Mouse (Mus musculus) CH12.LX (cell line): ENCODE data around the gene Arhgef11. TPM values are rescaled to one million over a fixed set of nuclear protein-coding genes. Genes with fewer than 3 reads are reported as not detected.
"Not testable (repeated sequence)": the region's sequence is repeated elsewhere in the genome, so short reads cannot be mapped to it uniquely, and the experiment has no call there.

Experiments
- DNase-seq: peaks from one replicate; pipeline ENCODE4 v3.0.0-alpha.2; 2013; ENCODE audit errors: extremely low read depth
- H3K27ac ChIP-seq: 2 replicates; pipeline ENCODE4 v1.5.1; 2012; ENCODE audit warnings: low read depth, mild to moderate bottlenecking, control low read depth, moderate library complexity; ENCODE audit not compliant: insufficient read depth
- H3K27me3 ChIP-seq: replicated peaks from 2 replicates; pipeline ENCODE3; 2012; ENCODE audit warnings: inconsistent platforms
- H3K36me3 ChIP-seq, 2 experiments: replicated peaks in 1 of 2; 2 replicates each; pipeline versions ENCODE3 to v1.6.1; 2012; ENCODE audit warnings: inconsistent platforms in 1 of 2, low read length in 1 of 2, mild to moderate bottlenecking in 1 of 2, mixed read lengths in 1 of 2, moderate library complexity in 1 of 2; ENCODE audit not compliant: control insufficient read depth in 1 of 2, insufficient read depth in 1 of 2
- H3K4me1 ChIP-seq, 2 experiments: 2 replicates each; pipeline ENCODE4 v1.6.1; 2012; ENCODE audit warnings: inconsistent platforms in 1 of 2, moderate library complexity in 1 of 2; ENCODE audit not compliant: insufficient read depth in 2 of 2, control insufficient read depth in 1 of 2
- H3K4me2 ChIP-seq: 2 replicates; pipeline ENCODE4 v1.6.1; 2012; ENCODE audit warnings: low read depth, mild to moderate bottlenecking, control low read depth; ENCODE audit not compliant: poor library complexity, insufficient read depth, severe bottlenecking
- H3K4me3 ChIP-seq, 3 experiments: fragments of 150-350 bp in 1 of 3; sonication (generic) in 1 of 3; replicated peaks in 1 of 3; 2 replicates each; pipeline versions ENCODE3 to v1.5.1; 2011 to 2012; ENCODE audit warnings: low read depth in 2 of 3, low read length in 2 of 3, mild to moderate bottlenecking in 2 of 3, moderate library complexity in 2 of 3, control low read depth in 1 of 3, improper control_type of control experiment in 1 of 3, inconsistent platforms in 1 of 3, mixed read lengths in 1 of 3; ENCODE audit not compliant: poor library complexity in 1 of 3
- H3K79me2 ChIP-seq: replicated peaks from 2 replicates; pipeline ENCODE4 v1.6.1; 2012; ENCODE audit warnings: mild to moderate bottlenecking, moderate library complexity; ENCODE audit not compliant: control insufficient read depth, poor library complexity, insufficient read depth, severe bottlenecking; ENCODE audit errors: extremely low read depth
- H3K9ac ChIP-seq: 2 replicates; pipeline ENCODE4 v1.6.1; 2012; ENCODE audit warnings: low read depth, mild to moderate bottlenecking, control low read depth, moderate library complexity; ENCODE audit not compliant: insufficient read depth
- H3K9me3 ChIP-seq: replicated peaks from 2 replicates; pipeline ENCODE3; 2012; ENCODE audit warnings: low read length, inconsistent platforms, mixed read lengths
- BHLHE40 ChIP-seq: IDR thresholded peaks from 2 replicates; pipeline ENCODE4 v1.6.1; 2011; ENCODE audit warnings: mild to moderate bottlenecking, low read depth, low read length, improper control_type of control experiment
- CHD2 ChIP-seq: IDR thresholded peaks from 2 replicates; pipeline ENCODE4 v1.6.1; 2011; ENCODE audit warnings: low read length, improper control_type of control experiment
- CTCF ChIP-seq, 2 experiments: IDR thresholded peaks in 1 of 2; conservative IDR thresholded peaks in 1 of 2; 2 replicates each; pipeline ENCODE4 v1.5.1; 2011 to 2012; ENCODE audit warnings: low read depth in 2 of 2, low read length in 2 of 2, improper control_type of control experiment in 1 of 2, inconsistent platforms in 1 of 2, mild to moderate bottlenecking in 1 of 2, moderate library complexity in 1 of 2
- ELF1 ChIP-seq: IDR thresholded peaks from 2 replicates; pipeline ENCODE4 v1.6.1; 2014; ENCODE audit warnings: low read depth, mild to moderate bottlenecking, inconsistent platforms, low read length, improper control_type of control experiment
- EP300 ChIP-seq: IDR thresholded peaks from 2 replicates; pipeline ENCODE4 v1.6.1; 2011; ENCODE audit warnings: low read length, improper control_type of control experiment
- ETS1 ChIP-seq: conservative IDR thresholded peaks from 2 replicates; pipeline ENCODE4 v1.6.1; 2012; ENCODE audit warnings: low read depth, mild to moderate bottlenecking, inconsistent platforms, low read length, improper control_type of control experiment, moderate library complexity
- HCFC1 ChIP-seq: IDR thresholded peaks from 2 replicates; pipeline ENCODE4 v1.6.1; 2012; ENCODE audit warnings: low read depth, mild to moderate bottlenecking, inconsistent platforms, low read length, improper control_type of control experiment
- IRF4 ChIP-seq: IDR thresholded peaks from 2 replicates; pipeline ENCODE4 v1.6.1; 2014; ENCODE audit warnings: low read depth, mild to moderate bottlenecking, inconsistent platforms, low read length, improper control_type of control experiment
- JUN ChIP-seq: IDR thresholded peaks from 2 replicates; pipeline ENCODE4 v1.6.1; 2011; ENCODE audit warnings: low read depth, mild to moderate bottlenecking, low read length, improper control_type of control experiment, moderate library complexity; ENCODE audit not compliant: insufficient read depth
- JUND ChIP-seq: conservative IDR thresholded peaks from 2 replicates; pipeline ENCODE4 v1.6.1; 2011; ENCODE audit warnings: low read depth, low read length, improper control_type of control experiment
- KAT2A ChIP-seq: IDR thresholded peaks from 2 replicates; pipeline ENCODE4 v1.6.1; 2012; ENCODE audit warnings: low read length, improper control_type of control experiment, inconsistent platforms; ENCODE audit not compliant: insufficient replicate concordance
- MAFK ChIP-seq: IDR thresholded peaks from 2 replicates; pipeline ENCODE4 v1.6.1; 2011; ENCODE audit warnings: low read length, improper control_type of control experiment; ENCODE audit not compliant: insufficient replicate concordance
- MAX ChIP-seq: IDR thresholded peaks from 2 replicates; pipeline ENCODE4 v1.6.1; 2011; ENCODE audit warnings: low read length, improper control_type of control experiment
- MEF2A ChIP-seq: IDR thresholded peaks from 2 replicates; pipeline ENCODE4 v1.6.1; 2014; ENCODE audit warnings: low read depth, mild to moderate bottlenecking, inconsistent platforms, low read length, improper control_type of control experiment, borderline replicate concordance
- MYC ChIP-seq: IDR thresholded peaks from 2 replicates; pipeline ENCODE4 v1.6.1; 2011; ENCODE audit warnings: low read depth, mild to moderate bottlenecking, improper control_type of control experiment, low read length
- NELFE ChIP-seq: IDR thresholded peaks from 2 replicates; pipeline ENCODE4 v1.6.1; 2011; ENCODE audit warnings: low read depth, low read length, improper control_type of control experiment
- POLR2A ChIP-seq: IDR thresholded peaks from 2 replicates; pipeline ENCODE4 v1.6.1; 2011; ENCODE audit warnings: low read depth, mild to moderate bottlenecking, improper control_type of control experiment, low read length
- POLR2AphosphoS2 ChIP-seq: IDR thresholded peaks from 2 replicates; pipeline ENCODE4 v1.6.1; 2011; ENCODE audit warnings: low read depth, low read length, improper control_type of control experiment
- RAD21 ChIP-seq: IDR thresholded peaks from 2 replicates; pipeline ENCODE4 v1.6.1; 2011; ENCODE audit warnings: low read depth, mild to moderate bottlenecking, low read length, improper control_type of control experiment, moderate library complexity
- RCOR1 ChIP-seq: conservative IDR thresholded peaks from 2 replicates; pipeline ENCODE4 v1.6.1; 2012; ENCODE audit warnings: low read depth, mild to moderate bottlenecking, inconsistent platforms, low read length, improper control_type of control experiment
- SMC3 ChIP-seq: IDR thresholded peaks from 2 replicates; pipeline ENCODE4 v1.6.1; 2011; ENCODE audit warnings: low read depth, low read length, improper control_type of control experiment
- TBP ChIP-seq: conservative IDR thresholded peaks from 2 replicates; pipeline ENCODE4 v1.6.1; 2011; ENCODE audit warnings: low read depth, low read length, improper control_type of control experiment
- TCF12 ChIP-seq: IDR thresholded peaks from 2 replicates; pipeline ENCODE4 v1.6.1; 2014; ENCODE audit warnings: low read depth, mild to moderate bottlenecking, inconsistent platforms, low read length, improper control_type of control experiment
- UBTF ChIP-seq: IDR thresholded peaks from 2 replicates; pipeline ENCODE4 v1.6.1; 2012; ENCODE audit warnings: low read depth, mild to moderate bottlenecking, inconsistent platforms, low read length, improper control_type of control experiment, moderate library complexity
- ZKSCAN1 ChIP-seq: IDR thresholded peaks from 2 replicates; pipeline ENCODE4 v1.6.1; 2012; ENCODE audit warnings: low read depth, inconsistent platforms, low read length, improper control_type of control experiment, borderline replicate concordance
- dilution Hi-C: fragments of 300-500 bp; cut with MboI; formaldehyde crosslinking; loops from 2 replicates; pipeline ENCODE4 v1.14.3; 2020; ENCODE audit warnings: low sequenced_read_pairs; ENCODE audit not compliant: extremely low pct_unique_long_range_greater_than_20kb, extremely low pct_ligation_motif_present
- in situ Hi-C: fragments of 300-500 bp; cut with MboI; formaldehyde crosslinking; loops from 3 replicates; pipeline ENCODE4 v1.14.3; 2019; ENCODE audit warnings: low sequenced_read_pairs, low pct_ligation_motif_present, low pct_unique_long_range_greater_than_20kb, mixed read lengths
- polyA plus RNA-seq: library from polyadenylated mRNA; unstranded; fragments of >175 nt; gene quantifications from 2 replicates; pipeline ENCODE4 v1.2.1, GENCODE M21; 2012; ENCODE audit warnings: low read depth; ENCODE audit not compliant: insufficient read length
- total RNA-seq, 2 experiments: library from RNA; depleted of rRNA; stranded (reverse); fragments of 300-350 nt in 1 of 2; fragments of >200 nt in 1 of 2; gene quantifications; 2 replicates each; pipeline ENCODE4 v1.2.3; 2012 to 2014

Gene Arhgef11
- total and polyA plus RNA-seq, 3 experiments, result 5.6 to 11.7 (median 8.7) TPM

- Histone ChIP-seq H3K4me1 (peaks cover 0 to 12% of the 10 kb centered on the region in 2 experiments; a peak in 2 of 4 replicates), H3K27ac (peak overlapping the region; percentile 55; the same call in 1 of the 2 replicates)
- H3K27me3 ChIP-seq, H3K4me2 ChIP-seq, H3K4me3 ChIP-seq, H3K9me3 ChIP-seq, H3K79me2 ChIP-seq, H3K9ac ChIP-seq, dilution Hi-C loops, in situ Hi-C loops, H3K36me3 ChIP-seq: not testable (repeated sequence)
- peak; percentile 96 for DNase-seq
- peak; percentile 86 for TF ChIP-seq MAFK
- peak; percentile 97 for TF ChIP-seq IRF4
- TF ChIP-seq CHD2, result peak; percentile 81
- peak; percentile 95 for TF ChIP-seq RCOR1
- 0 out of 2 replicates have a peak, but pooled peaks have one; percentile 45 for TF ChIP-seq TBP
- TF ChIP-seq MYC, result 0 out of 2 replicates have a peak, but pooled peaks have one; percentile 42
- TF ChIP-seq ELF1, result peak; percentile 33; the same call in 1 of the 2 replicates
- peak; percentile 91 for TF ChIP-seq JUN
- peak; percentile 95 for TF ChIP-seq JUND
- 0 out of 2 replicates have a peak, but pooled peaks have one; percentile 51 for TF ChIP-seq UBTF
- TF ChIP-seq BHLHE40, result peak; percentile 76
- TF ChIP-seq MEF2A, result peak; percentile 78
- TF ChIP-seq EP300, result peak; percentile 97
- TF ChIP-seq TCF12, result peak; percentile 82
- peak; percentile 34; the same call in 1 of the 2 replicates for TF ChIP-seq POLR2A
- peak; percentile 83 for TF ChIP-seq ETS1
Observed at GRCm38 (mm10) chr3:87601077-87601476, 16.3 kb upstream of the Arhgef11 start.

GRCm38 (mm10) chr3:87616354-87616753 lies 1.0 kb upstream of the Arhgef11 start:
- Histone ChIP-seq H3K79me2 (peaks cover 20% of the 10 kb centered on the region), H3K27ac (no peak overlapping the region), H3K9ac (peak overlapping the region; percentile 52; the same call in 1 of the 2 replicates), H3K9me3 (no peaks in the 10 kb centered on the region), H3K27me3 (peaks cover 8% of the 10 kb centered on the region), H3K4me2 (no peak overlapping the region), H3K36me3 (peaks cover 0 to 4% of the 10 kb centered on the region in 2 experiments), H3K4me1 (peaks cover 15 to 39% of the 10 kb centered on the region in 2 experiments), H3K4me3 (no peak overlapping the region)
- DNase-seq, result no peak
- in situ Hi-C loops, result no loop called here
- dilution Hi-C loops, result no loop called here
- TF ChIP-seq HCFC1 (no peak), POLR2AphosphoS2 (no peak), CTCF (conservative IDR thresholded peaks at IDR 0.05 in 1 of 2, IDR thresholded peaks at IDR 0.05 in 1 of 2; ENCODE audit: low read depth in 2 of 2, low read length in 2 of 2) (no peak), NELFE (no peak), SMC3 (no peak), UBTF (no peak), ELF1 (no peak), POLR2A (no peak), RAD21 (no peak), TBP (no peak), ZKSCAN1 (no peak), MEF2A (no peak), BHLHE40 (no peak), MAX (no peak), TCF12 (no peak), RCOR1 (no peak), KAT2A (no peak)
